Mouse (Mus musculus) stomach, embryonic 16.5 days (tissue): Measurements from ENCODE around the gene Eif3b. TPM values are rescaled to one million over a fixed set of nuclear protein-coding genes. Genes with fewer than 3 reads are reported as not detected.

ENCODE experiments used
- ATAC-seq: fragments of 200-750 bp; cut with Nextera tagmentation; 2 replicates; pipeline ENCODE4 v1.8.0; 2017; ENCODE audit warnings: moderate number of reproducible peaks, moderate TSS enrichment; ENCODE audit not compliant: insufficient read depth, low FRiP score
- H3K27ac ChIP-seq: fragments of 300-500 bp; sonication (generic); 2 replicates; pipeline ENCODE4 v1.5.1; 2014; ENCODE audit warnings: low read length
- H3K27me3 ChIP-seq: fragments of 300-500 bp; sonication (generic); 2 replicates; pipeline ENCODE4 v1.6.1; 2014; ENCODE audit warnings: low read length, control low read depth, mixed read lengths; ENCODE audit not compliant: control insufficient read depth, insufficient read depth
- H3K36me3 ChIP-seq: fragments of 300-500 bp; sonication (generic); 2 replicates; pipeline ENCODE4 v1.6.1; 2014; ENCODE audit warnings: low read length; ENCODE audit not compliant: control insufficient read depth, insufficient read depth
- H3K4me1 ChIP-seq: fragments of 300-500 bp; sonication (generic); 2 replicates; pipeline ENCODE4 v1.6.1; 2014; ENCODE audit warnings: low read length, control low read depth, mixed read lengths; ENCODE audit not compliant: control insufficient read depth, insufficient read depth
- H3K4me2 ChIP-seq: fragments of 300-500 bp; sonication (generic); 2 replicates; pipeline ENCODE4 v1.6.1; 2014; ENCODE audit warnings: low read depth, low read length, mixed read lengths
- H3K4me3 ChIP-seq: fragments of 300-500 bp; sonication (generic); replicated peaks from 2 replicates; pipeline ENCODE4 v1.5.1; 2014; ENCODE audit warnings: mild to moderate bottlenecking, low read length
- H3K9ac ChIP-seq: fragments of 300-500 bp; sonication (generic); 2 replicates; pipeline ENCODE4 v1.6.1; 2014; ENCODE audit warnings: low read length
- H3K9me3 ChIP-seq: fragments of 300-500 bp; sonication (generic); replicated peaks from 2 replicates; pipeline ENCODE4 v1.6.1; 2016; ENCODE audit warnings: low read length, control low read depth; ENCODE audit not compliant: control insufficient read depth
- WGBS: fragments of 180-500 bp; shearing (Covaris S2); extraction: QIAGEN DNeasy Blood & Tissue Kit; methylation state at CpG from one replicate; pipeline ENCODE4 v1.1.7; 2014; 5-methylcytosine and 5-hydroxymethylcytosine counted together
- polyA plus RNA-seq: library from polyadenylated mRNA; unstranded; fragments of >200 nt; fragmentation: Nextera tagmentation; extraction: Ambion mirVana; gene quantifications from 2 replicates; pipeline ENCODE4 v1.2.1, GENCODE M21; 2015

Gene Eif3b
- polyA plus RNA-seq = 64.3 and 72.7 TPM in 2 replicates

GRCm38 (mm10) chr5:140418489-140419441 is at the start of gene Eif3b:
TSS of gene Eif3b (plus strand) at chr5:140419328.
- Histone ChIP-seq H3K27ac (peak within 1 kb of the TSS; percentile 97), H3K4me3 (peak within 1 kb of the TSS; percentile 100), H3K4me2 (peak within 1 kb of the TSS; percentile 67), H3K9ac (peak within 1 kb of the TSS; percentile 98), H3K36me3 (no peaks in the 10 kb centered on the region), H3K4me1 (peaks cover 12% of the 10 kb centered on the region; the same call in 1 of the 2 replicates), H3K9me3 (no peaks in the 10 kb centered on the region), H3K27me3 (no peaks in the 10 kb centered on the region)
- ATAC-seq = peak; percentile 96
- under 1% methylated on average over 65 of the region's 65 CpGs for WGBS

- ATAC-seq = no peak
- H3K27ac ChIP-seq = no peak overlapping the region
- H3K36me3 ChIP-seq = no peaks in the 10 kb centered on the region
- 68% methylated on average over 2 of the region's 2 CpGs for WGBS
- no peak overlapping the region for H3K4me2 ChIP-seq
- no peaks in the 10 kb centered on the region for H3K9me3 ChIP-seq
- H3K4me3 ChIP-seq = no peak overlapping the region
- H3K4me1 ChIP-seq = 0 out of 2 replicates have a peak, but pooled peaks cover 2% of the 10 kb centered on the region
- no peak overlapping the region for H3K9ac ChIP-seq
- H3K27me3 ChIP-seq = no peaks in the 10 kb centered on the region
Observed at GRCm38 (mm10) chr5:140369466-140369865, 49.7 kb upstream of the Eif3b start.

DNA sequence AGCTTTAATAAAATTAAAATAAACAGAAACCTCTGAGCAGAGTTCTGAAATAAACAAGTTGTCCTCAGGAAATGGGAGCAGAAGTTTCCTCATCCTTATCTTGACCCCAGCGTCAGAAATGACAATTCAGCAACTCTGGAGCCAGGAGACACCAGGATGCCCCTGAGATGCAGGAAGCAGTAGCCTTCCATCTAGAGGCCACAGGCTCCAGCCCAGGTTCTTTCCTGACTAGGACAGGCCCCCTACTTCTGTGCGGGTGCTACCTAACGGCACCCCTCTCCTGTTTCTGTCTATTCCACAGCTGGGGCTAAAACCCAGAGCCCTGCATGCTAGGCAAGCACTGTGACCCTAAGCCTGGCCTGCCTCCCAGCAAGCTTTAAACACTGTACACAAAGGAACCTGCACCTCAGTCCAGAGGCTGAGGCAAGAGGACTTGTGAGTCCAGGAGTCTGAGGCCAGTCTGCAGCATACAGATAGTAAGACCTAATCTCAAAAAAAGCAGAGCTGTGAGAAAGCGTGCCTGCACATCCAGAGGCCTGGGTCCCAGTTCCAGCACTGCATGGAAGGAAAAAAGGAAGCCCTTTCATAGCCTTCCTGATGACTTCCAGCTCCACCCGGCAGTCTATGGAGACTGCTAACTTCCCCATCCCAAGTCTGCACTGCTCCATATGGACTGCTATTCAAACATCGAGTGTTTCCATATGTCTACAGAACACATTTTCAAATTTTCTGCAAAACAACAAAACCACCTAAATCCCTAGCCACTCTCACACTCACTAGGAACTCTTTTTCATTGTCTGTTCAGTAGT is 48.5 kb upstream of the Eif3b start:
- no peaks in the 10 kb centered on the region for H3K36me3 ChIP-seq
- H3K4me2 ChIP-seq = no peak overlapping the region
- H3K27me3 ChIP-seq = no peaks in the 10 kb centered on the region
- no peaks in the 10 kb centered on the region for H3K9me3 ChIP-seq
- WGBS = 58% methylated on average over 6 of the region's 6 CpGs
- no peak overlapping the region for H3K4me3 ChIP-seq
- no peak for ATAC-seq
- H3K4me1 ChIP-seq = 0 out of 2 replicates have a peak, but pooled peaks cover 2% of the 10 kb centered on the region
- H3K9ac ChIP-seq = peak overlapping the region; percentile 48; the same call in 1 of the 2 replicates
- H3K27ac ChIP-seq = peak overlapping the region; percentile 55

GRCm38 (mm10) chr5:140371671-140372070 is 47.5 kb upstream of the Eif3b start:
- Histone ChIP-seq H3K9me3 (no peaks in the 10 kb centered on the region), H3K4me3 (no peak overlapping the region), H3K36me3 (no peaks in the 10 kb centered on the region), H3K9ac (no peak overlapping the region), H3K27me3 (no peaks in the 10 kb centered on the region), H3K4me1 (0 out of 2 replicates have a peak, but pooled peaks cover 2% of the 10 kb centered on the region), H3K27ac (no peak overlapping the region), H3K4me2 (no peak overlapping the region)
- WGBS = 90% methylated on average over 3 of the region's 3 CpGs
- ATAC-seq = no peak

DNA sequence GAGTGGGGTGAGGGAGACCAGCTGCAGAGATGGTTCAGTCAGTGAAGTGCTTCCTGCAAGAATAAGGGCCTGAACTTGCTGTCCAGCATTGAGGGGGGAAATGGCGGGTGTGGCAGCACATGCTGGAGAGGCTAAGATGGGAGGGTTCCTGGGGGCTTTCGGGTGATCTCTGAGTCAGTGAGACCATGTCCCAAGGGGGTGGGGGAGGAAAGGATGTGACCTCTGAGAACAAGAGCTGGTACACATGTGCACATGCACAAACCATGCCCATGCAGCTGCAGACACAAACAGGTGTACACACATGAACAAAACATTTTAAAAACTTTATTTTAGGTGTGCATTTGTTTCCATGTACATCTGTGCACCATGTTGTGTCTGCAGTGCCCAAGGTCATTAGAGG is 45.4 kb upstream of the Eif3b start:
- Histone ChIP-seq H3K27me3 (no peaks in the 10 kb centered on the region), H3K4me2 (no peak overlapping the region), H3K27ac (no peak overlapping the region), H3K4me1 (no peaks in the 10 kb centered on the region), H3K36me3 (no peaks in the 10 kb centered on the region), H3K9ac (no peak overlapping the region), H3K9me3 (no peaks in the 10 kb centered on the region), H3K4me3 (no peak overlapping the region)
- ATAC-seq = no peak
- WGBS = 69% methylated on average over 2 of the region's 2 CpGs

GRCm38 (mm10) chr5:140374226-140374625 is 44.9 kb upstream of the Eif3b start:
- Histone ChIP-seq H3K9ac (no peak overlapping the region), H3K4me2 (no peak overlapping the region), H3K4me1 (no peaks in the 10 kb centered on the region), H3K9me3 (no peaks in the 10 kb centered on the region), H3K27ac (no peak overlapping the region), H3K4me3 (no peak overlapping the region), H3K36me3 (no peaks in the 10 kb centered on the region), H3K27me3 (no peaks in the 10 kb centered on the region)
- no peak for ATAC-seq
- WGBS = 59% methylated on average over 3 of the region's 3 CpGs

DNA sequence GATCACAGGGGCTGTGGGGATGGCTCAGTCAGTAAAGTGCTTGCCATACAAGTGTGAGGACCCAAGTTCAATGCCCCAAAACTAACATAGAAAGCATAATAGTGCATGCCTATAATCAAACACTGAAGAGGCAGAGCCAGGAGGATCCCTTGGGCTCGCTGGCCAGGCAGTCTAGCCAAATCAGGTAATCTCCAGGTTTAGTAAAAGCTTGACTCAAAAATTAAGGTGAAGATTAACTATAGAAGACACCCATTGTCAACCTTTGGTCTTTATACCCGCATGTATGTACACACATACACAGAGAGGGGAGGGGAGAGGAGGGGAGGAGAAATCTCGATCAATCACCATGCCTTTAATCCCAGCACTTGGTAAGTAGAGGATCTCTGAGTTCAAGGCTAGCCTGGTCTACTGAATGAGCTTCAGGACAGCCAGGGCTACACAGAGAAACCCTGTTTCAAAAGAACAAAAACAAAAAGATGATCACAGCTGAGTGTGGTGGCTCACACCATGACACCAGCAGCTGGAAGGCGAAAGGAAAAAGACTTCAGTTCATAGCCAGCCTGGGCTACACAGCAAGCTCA is 43.8 kb upstream of the Eif3b start:
- no peak for ATAC-seq
- H3K27me3 ChIP-seq = no peaks in the 10 kb centered on the region
- no peak overlapping the region for H3K4me3 ChIP-seq
- WGBS = 80% methylated on average over 4 of the region's 4 CpGs
- no peaks in the 10 kb centered on the region for H3K9me3 ChIP-seq
- H3K27ac ChIP-seq = no peak overlapping the region
- H3K36me3 ChIP-seq = no peaks in the 10 kb centered on the region
- H3K4me1 ChIP-seq = no peaks in the 10 kb centered on the region
- H3K4me2 ChIP-seq = no peak overlapping the region
- no peak overlapping the region for H3K9ac ChIP-seq

- H3K4me3 ChIP-seq = no peak overlapping the region
Observed at GRCm38 (mm10) chr5:140378121-140378853, 40.8 kb upstream of the Eif3b start.

More at GRCm38 (mm10) chr5:140378121-140378853, 40.8 kb upstream of the Eif3b start:
- Histone ChIP-seq H3K4me2 (no peak overlapping the region), H3K27me3 (no peaks in the 10 kb centered on the region), H3K9me3 (no peaks in the 10 kb centered on the region), H3K27ac (no peak overlapping the region), H3K4me1 (no peaks in the 10 kb centered on the region), H3K36me3 (no peaks in the 10 kb centered on the region), H3K9ac (no peak overlapping the region)
- 78% methylated on average over 6 of the region's 6 CpGs for WGBS
- no peak for ATAC-seq
